Mouse (Mus musculus) lung, postnatal 0 days (tissue): ENCODE measurements around the gene Vdac2. TPM values are rescaled to one million over a fixed set of nuclear protein-coding genes. Genes with fewer than 3 reads are reported as not detected.
A peak's percentile ranks its signal among the peaks of the same experiment; 100 is the strongest.

Experiments
- ATAC-seq: fragments of 200-750 bp; cut with Nextera tagmentation; 2 replicates; pipeline ENCODE4 v1.8.0; 2017; ENCODE audit warnings: moderate library complexity
- DNase-seq: peaks from one replicate; pipeline ENCODE4 v3.0.0-alpha.2; 2016; ENCODE audit warnings: low spot score
- H3K27ac ChIP-seq: fragments of 300-500 bp; sonication (generic); 2 replicates; pipeline ENCODE4 v1.5.1; 2014; ENCODE audit warnings: antibody characterized with exemption, mild to moderate bottlenecking, low read length, mixed read lengths
- H3K27me3 ChIP-seq: fragments of 300-500 bp; sonication (generic); replicated peaks from 2 replicates; pipeline ENCODE4 v1.6.1; 2014; ENCODE audit warnings: low read length, mixed read lengths; ENCODE audit not compliant: insufficient read depth
- H3K36me3 ChIP-seq: fragments of 300-500 bp; sonication (generic); 2 replicates; pipeline ENCODE4 v1.6.1; 2014; ENCODE audit warnings: low read length, mixed read lengths; ENCODE audit not compliant: insufficient read depth
- H3K4me1 ChIP-seq: fragments of 300-500 bp; sonication (generic); 2 replicates; pipeline ENCODE4 v1.6.1; 2014; ENCODE audit warnings: antibody characterized with exemption, low read depth, low read length, mixed read lengths; ENCODE audit not compliant: insufficient read depth
- H3K4me2 ChIP-seq: fragments of 300-500 bp; sonication (generic); replicated peaks from 2 replicates; pipeline ENCODE4 v1.6.1; 2014; ENCODE audit warnings: low read depth, mild to moderate bottlenecking, low read length, moderate library complexity, mixed read lengths
- H3K4me3 ChIP-seq: fragments of 300-500 bp; sonication (generic); 2 replicates; pipeline ENCODE4 v1.5.1; 2014; ENCODE audit warnings: low read depth, low read length
- H3K9ac ChIP-seq: fragments of 300-500 bp; sonication (generic); replicated peaks from 2 replicates; pipeline ENCODE4 v1.6.1; 2014; ENCODE audit warnings: low read depth, mild to moderate bottlenecking
- H3K9me3 ChIP-seq: fragments of 300-500 bp; sonication (generic); 2 replicates; pipeline ENCODE4 v1.6.1; 2016; ENCODE audit warnings: low read length, mixed read lengths
- CTCF ChIP-seq: IDR thresholded peaks from 2 replicates; pipeline ENCODE4 v1.5.1; 2016; ENCODE audit warnings: antibody characterized with exemption, mild to moderate bottlenecking
- EP300 ChIP-seq: IDR thresholded peaks from 2 replicates; pipeline ENCODE4 v1.6.1; 2016; ENCODE audit warnings: antibody characterized with exemption, mild to moderate bottlenecking, control low read depth
- WGBS: fragments of 180-500 bp; shearing (Covaris S2); extraction: QIAGEN DNeasy Blood & Tissue Kit; methylation state at CpG from one replicate; pipeline ENCODE4 v1.1.7; 2014; 5-methylcytosine and 5-hydroxymethylcytosine counted together
- polyA plus RNA-seq: library from polyadenylated mRNA; unstranded; fragments of >200 nt; fragmentation: Nextera tagmentation; extraction: Ambion mirVana; gene quantifications from 2 replicates; pipeline ENCODE4 v1.2.1, GENCODE M21; 2015

The Vdac2 gene
- polyA plus RNA-seq, 1 experiment from 2014 or later, result 221 TPM

GRCm38 (mm10) chr14:21806631-21807160, 18.3 kb upstream of the Vdac2 start:
- H3K9me3 ChIP-seq, result no peaks in the 10 kb centered on the region
- H3K27me3 ChIP-seq, result no peaks in the 10 kb centered on the region
- peak; percentile 73 for ATAC-seq
- TF ChIP-seq CTCF (no peak), EP300 (no peak)
- no peak overlapping the region for H3K9ac ChIP-seq
- no peak overlapping the region for H3K27ac ChIP-seq
- no peaks in the 10 kb centered on the region for H3K36me3 ChIP-seq
- no peak overlapping the region for H3K4me3 ChIP-seq
- H3K4me1 ChIP-seq, result no peaks in the 10 kb centered on the region
- no peak overlapping the region for H3K4me2 ChIP-seq
- DNase-seq, result peak; percentile 48
- 63% methylated on average over 3 of the region's 3 CpGs for WGBS

DNA sequence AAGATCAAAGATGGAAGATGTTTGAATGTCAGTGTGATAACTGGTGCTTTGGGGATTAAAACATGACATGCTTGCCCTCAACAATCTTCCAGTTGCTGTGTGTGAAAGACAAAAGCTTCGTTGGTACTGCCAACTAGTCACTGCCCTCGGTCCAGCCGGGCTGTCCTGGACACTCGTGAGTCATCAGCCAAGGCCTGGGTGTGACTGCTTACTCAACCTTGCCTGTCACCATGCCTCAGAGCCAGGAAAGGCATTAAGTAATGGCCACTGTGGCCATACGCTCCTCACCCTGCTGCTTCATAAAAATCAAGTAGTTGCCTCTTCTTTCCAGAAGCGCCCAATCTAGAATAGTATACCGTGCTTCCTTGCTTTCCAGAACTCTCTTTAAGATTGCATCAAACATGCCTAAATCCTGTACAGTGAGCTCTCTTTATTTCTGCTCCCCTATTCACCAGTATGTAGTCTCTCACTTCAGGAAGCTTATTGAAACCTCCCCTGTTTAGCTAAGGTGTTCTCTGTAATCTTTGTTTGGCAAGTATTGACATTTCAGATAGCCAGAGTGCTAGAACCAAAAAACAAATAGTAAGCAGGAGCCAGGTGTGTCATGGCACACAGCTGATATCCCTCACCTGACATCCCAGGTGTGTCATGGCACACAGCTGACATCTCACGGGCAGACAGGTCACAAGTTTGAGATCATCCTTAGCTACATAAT, 16.7 kb upstream of the Vdac2 start:
- Histone ChIP-seq H3K4me2 (no peak overlapping the region), H3K9me3 (no peaks in the 10 kb centered on the region), H3K27me3 (no peaks in the 10 kb centered on the region), H3K27ac (0 out of 2 replicates have a peak overlapping the region, but pooled peaks have one; percentile 1), H3K4me1 (no peaks in the 10 kb centered on the region), H3K4me3 (no peak overlapping the region), H3K9ac (no peak overlapping the region), H3K36me3 (no peaks in the 10 kb centered on the region)
- TF ChIP-seq CTCF (no peak), EP300 (no peak)
- DNase-seq, result peak; percentile 63
- WGBS, result 54% methylated on average over 8 of the region's 8 CpGs
- ATAC-seq, result peak; percentile 72

- ATAC-seq (no peak), DNase-seq (no peak)
- H3K4me1 ChIP-seq, result no peaks in the 10 kb centered on the region
- TF ChIP-seq EP300, result no peak
- TF ChIP-seq CTCF, result no peak
- H3K9ac ChIP-seq, result no peak overlapping the region
- WGBS, result 88% methylated on average over 2 of the region's 2 CpGs
- H3K4me2 ChIP-seq, result no peak overlapping the region
- no peaks in the 10 kb centered on the region for H3K9me3 ChIP-seq
- no peaks in the 10 kb centered on the region for H3K36me3 ChIP-seq
- no peaks in the 10 kb centered on the region for H3K27me3 ChIP-seq
- H3K4me3 ChIP-seq, result no peak overlapping the region
- no peak overlapping the region for H3K27ac ChIP-seq
These were observed 15.6 kb upstream of the Vdac2 start for GRCm38 (mm10) chr14:21809418-21809817.

DNA sequence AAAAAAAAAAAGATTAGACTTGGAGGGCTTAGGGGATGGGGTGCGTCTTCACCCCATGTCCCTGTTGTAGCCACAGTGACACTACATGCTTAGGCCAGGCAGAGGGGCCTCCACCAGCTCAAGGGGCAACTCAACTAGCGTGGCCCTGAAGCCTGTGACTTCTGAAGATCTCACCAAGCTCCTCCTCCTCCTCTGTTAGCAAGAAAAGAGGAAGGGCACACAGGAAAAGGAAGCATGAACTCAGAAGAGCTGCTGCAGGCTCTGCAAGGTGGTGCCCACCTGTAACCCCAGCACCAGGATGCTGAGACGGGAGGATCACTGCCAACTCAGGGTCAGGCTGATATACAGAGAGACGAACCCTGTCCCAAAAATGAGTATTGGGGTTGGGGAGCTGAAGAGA, 13.7 kb upstream of the Vdac2 start:
- Histone ChIP-seq H3K9me3 (no peaks in the 10 kb centered on the region), H3K4me3 (no peak overlapping the region), H3K9ac (no peak overlapping the region), H3K27ac (no peak overlapping the region), H3K4me2 (no peak overlapping the region), H3K4me1 (no peaks in the 10 kb centered on the region), H3K36me3 (no peaks in the 10 kb centered on the region), H3K27me3 (no peaks in the 10 kb centered on the region)
- ATAC-seq, result no peak
- no peak for DNase-seq
- TF ChIP-seq EP300 (no peak), CTCF (no peak)
- 85% methylated on average over 4 of the region's 4 CpGs for WGBS

DNA sequence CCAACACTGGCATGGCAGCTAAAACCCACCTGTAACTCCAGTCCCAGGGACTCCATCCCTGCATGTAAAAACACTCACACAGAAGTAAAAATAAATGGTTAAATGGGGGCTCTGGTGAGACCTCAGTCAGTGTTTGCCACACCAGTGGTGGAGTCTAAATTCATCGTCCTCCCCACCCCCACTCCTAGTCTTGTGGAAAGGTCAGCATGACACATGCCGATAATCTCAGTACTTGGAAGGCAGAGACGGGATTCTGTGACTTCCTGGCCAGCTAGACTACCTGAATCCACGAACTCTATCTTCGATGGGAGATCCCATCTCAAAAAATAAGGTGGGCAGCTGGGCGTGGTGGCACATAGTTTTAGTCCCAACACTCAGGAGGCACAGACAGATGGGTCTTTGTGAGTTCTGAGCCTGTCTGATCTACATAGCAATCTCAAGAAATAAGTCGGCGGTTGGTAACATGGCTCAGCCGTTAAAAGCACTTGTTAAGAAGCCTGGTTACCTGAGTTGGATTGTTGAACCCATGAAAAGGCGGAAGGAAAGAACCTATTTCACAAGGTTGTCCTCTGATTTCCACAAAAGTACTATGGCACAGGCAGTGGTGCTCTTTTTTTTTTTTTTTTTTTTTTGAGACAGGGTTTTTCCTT, 13.2 kb upstream of the Vdac2 start:
- TF ChIP-seq EP300 (no peak), CTCF (no peak)
- no peaks in the 10 kb centered on the region for H3K27me3 ChIP-seq
- H3K4me2 ChIP-seq, result no peak overlapping the region
- DNase-seq (no peak), ATAC-seq (no peak)
- 77% methylated on average over 10 of the region's 10 CpGs for WGBS
- no peak overlapping the region for H3K9ac ChIP-seq
- no peaks in the 10 kb centered on the region for H3K36me3 ChIP-seq
- H3K4me3 ChIP-seq, result no peak overlapping the region
- H3K4me1 ChIP-seq, result no peaks in the 10 kb centered on the region
- H3K27ac ChIP-seq, result no peak overlapping the region
- no peaks in the 10 kb centered on the region for H3K9me3 ChIP-seq

GRCm38 (mm10) chr14:21812590-21813162, 12.4 kb upstream of the Vdac2 start:
- Histone ChIP-seq H3K27ac (no peak overlapping the region), H3K9ac (no peak overlapping the region), H3K9me3 (no peaks in the 10 kb centered on the region), H3K27me3 (no peaks in the 10 kb centered on the region), H3K4me3 (no peak overlapping the region), H3K4me2 (no peak overlapping the region), H3K4me1 (no peaks in the 10 kb centered on the region), H3K36me3 (no peaks in the 10 kb centered on the region)
- no peak for TF ChIP-seq EP300
- TF ChIP-seq CTCF, result peak; percentile 76
- ATAC-seq, result peak; percentile 70
- DNase-seq, result peak; percentile 77
- 22% methylated on average over 14 of the region's 14 CpGs for WGBS
